Mouse (Mus musculus) Patski (cell line): Measurements from ENCODE around the gene Dlgap4. TPM values are rescaled to one million over a fixed set of nuclear protein-coding genes. Genes with fewer than 3 reads are reported as not detected.

ENCODE experiments used
- ATAC-seq: fragments of 100-300 bp; one replicate; pipeline ENCODE4 v1.8.0; 2021
- CTCF ChIA-PET: fragments of 350-600 bp; sonication (Branson Sonifier 250); formaldehyde crosslinking; loops from one replicate; lab custom pipeline; 2022; ENCODE audit warnings: inconsistent platforms; lab: Charles Lee
- POLR2A ChIA-PET: fragments of 350-600 bp; sonication (Branson Sonifier 250); formaldehyde crosslinking; loops from one replicate; lab custom pipeline; 2022; ENCODE audit warnings: antibody characterized with exemption, inconsistent platforms; lab: Charles Lee
- DNase-seq: peaks from one replicate; pipeline ENCODE4 v3.0.0-alpha.2; 2011; ENCODE audit warnings: low read depth, low spot score
- H3K27me3 ChIP-seq: fragments of 371-371 bp; one replicate; pipeline ENCODE4 v1.5.1; 2021
- CTCF ChIP-seq: fragments of 100-300 bp; IDR thresholded peaks from one replicate; pipeline ENCODE4 v1.5.1; 2021
- in situ Hi-C: fragments of 300-500 bp; cut with MboI; formaldehyde crosslinking; loops from 3 replicates; pipeline ENCODE4 v1.11.1; 2018; ENCODE audit warnings: low pct_unique_long_range_greater_than_20kb, mixed read lengths
- polyA plus RNA-seq: library from polyadenylated mRNA; unstranded; gene quantifications from one replicate; pipeline ENCODE4 v1.2.3, GENCODE M21; 2021

Gene Dlgap4
- polyA plus RNA-seq, 1 experiment from 2014 or later, result 44.7 TPM

- H3K27me3 ChIP-seq, result no peaks in the 10 kb centered on the region
- in situ Hi-C loops, result loop anchor here (25.0 kb wide), 1 partner anchor 637 kb away; no protein-coding TSS in a partner anchor
- ATAC-seq (no peak), DNase-seq (no peak)
- ChIA-PET POLR2A (interaction anchor here (0.6 kb wide), 1 partner anchor 58 kb away, joined by 4 read pairs; no protein-coding TSS in a partner anchor), CTCF (no interaction called here)
- no peak for TF ChIP-seq CTCF
Measured at GRCm38 (mm10) chr2:156673881-156674669, 60.6 kb downstream of the Dlgap4 start.

- ChIA-PET POLR2A (no interaction called here), CTCF (interaction anchor here (0.9 kb wide), 1 partner anchor 20 kb away, joined by 3 read pairs; no protein-coding TSS in a partner anchor)
- no peak for TF ChIP-seq CTCF
- ATAC-seq, result no peak
- in situ Hi-C loops, result no loop called here
- DNase-seq, result no peak
- peaks cover 10% of the 10 kb centered on the region for H3K27me3 ChIP-seq
Measured at GRCm38 (mm10) chr2:156676885-156677284, 63.4 kb downstream of the Dlgap4 start.

- no peak for TF ChIP-seq CTCF
- no peak for ATAC-seq
- no peak for DNase-seq
- POLR2A ChIA-PET, result no interaction called here
- H3K27me3 ChIP-seq, result peaks cover 13% of the 10 kb centered on the region
- CTCF ChIA-PET, result no interaction called here
- in situ Hi-C loops, result no loop called here
Measured at GRCm38 (mm10) chr2:156678112-156678511, 64.6 kb downstream of the Dlgap4 start.

- DNase-seq (no peak), ATAC-seq (no peak)
- TF ChIP-seq CTCF, result no peak
- in situ Hi-C loops, result no loop called here
- ChIA-PET POLR2A (interaction anchor here (0.7 kb wide), 1 partner anchor 117 kb away, joined by 3 read pairs; no protein-coding TSS in a partner anchor), CTCF (no interaction called here)
- H3K27me3 ChIP-seq, result peaks cover 20% of the 10 kb centered on the region
Measured at GRCm38 (mm10) chr2:156682965-156683364, 69.5 kb downstream of the Dlgap4 start.

- in situ Hi-C loops, result no loop called here
- DNase-seq, result no peak
- H3K27me3 ChIP-seq, result peaks cover 16% of the 10 kb centered on the region
- ChIA-PET CTCF (no interaction called here), POLR2A (no interaction called here)
- no peak for ATAC-seq
- no peak for TF ChIP-seq CTCF
Measured at GRCm38 (mm10) chr2:156685999-156686398, 72.5 kb downstream of the Dlgap4 start.

- in situ Hi-C loops, result no loop called here
- no peak for TF ChIP-seq CTCF
- ChIA-PET POLR2A (no interaction called here), CTCF (no interaction called here)
- H3K27me3 ChIP-seq, result peaks cover 10% of the 10 kb centered on the region
- ATAC-seq (no peak), DNase-seq (no peak)
Measured at GRCm38 (mm10) chr2:156686754-156687153, 73.2 kb downstream of the Dlgap4 start.

GRCm38 (mm10) chr2:156688604-156689003 is 75.1 kb downstream of the Dlgap4 start:
- POLR2A ChIA-PET, result no interaction called here
- ATAC-seq (no peak), DNase-seq (no peak)
- no peak for TF ChIP-seq CTCF
- H3K27me3 ChIP-seq, result peaks cover 6% of the 10 kb centered on the region
- CTCF ChIA-PET, result interaction anchor here (1.0 kb wide), 1 partner anchor 116 kb away, joined by 3 read pairs; no protein-coding TSS in a partner anchor
- in situ Hi-C loops, result no loop called here

- no peaks in the 10 kb centered on the region for H3K27me3 ChIP-seq
- in situ Hi-C loops, result loop anchor here (10.0 kb wide), 1 partner anchor 346 kb away; no protein-coding TSS in a partner anchor
- no peak for TF ChIP-seq CTCF
- ChIA-PET POLR2A (no interaction called here), CTCF (no interaction called here)
- DNase-seq (no peak), ATAC-seq (no peak)
Measured at GRCm38 (mm10) chr2:156690833-156691232, 77.3 kb downstream of the Dlgap4 start.

- no peaks in the 10 kb centered on the region for H3K27me3 ChIP-seq
- ATAC-seq (no peak), DNase-seq (peak; percentile 6)
- no peak for TF ChIP-seq CTCF
- ChIA-PET CTCF (no interaction called here), POLR2A (interaction anchor here (0.8 kb wide), 1 partner anchor 94 kb away, joined by 4 read pairs; no protein-coding TSS in a partner anchor)
- in situ Hi-C loops, result loop anchor here (10.0 kb wide), 1 partner anchor 347 kb away; no protein-coding TSS in a partner anchor
Measured at GRCm38 (mm10) chr2:156691746-156692145, 78.2 kb downstream of the Dlgap4 start.

- no peak for DNase-seq
- TF ChIP-seq CTCF, result no peak
Measured at GRCm38 (mm10) chr2:156693241-156693807, 79.8 kb downstream of the Dlgap4 start.

GRCm38 (mm10) chr2:156697261-156697660 is 83.8 kb downstream of the Dlgap4 start:
- in situ Hi-C loops, result loop anchor here (10.0 kb wide), 1 partner anchor 352 kb away; no protein-coding TSS in a partner anchor
- ChIA-PET POLR2A (no interaction called here), CTCF (no interaction called here)
- no peak for DNase-seq
- TF ChIP-seq CTCF, result no peak
- no peak for ATAC-seq
- H3K27me3 ChIP-seq, result peaks cover 5% of the 10 kb centered on the region

More at GRCm38 (mm10) chr2:156693241-156693807, 79.8 kb downstream of the Dlgap4 start:
- POLR2A ChIA-PET, result no interaction called here
- in situ Hi-C loops, result loop anchor here (10.0 kb wide), 1 partner anchor 349 kb away; no protein-coding TSS in a partner anchor
- no peak for ATAC-seq
- CTCF ChIA-PET, result no interaction called here
- H3K27me3 ChIP-seq, result no peaks in the 10 kb centered on the region
